Mouse (Mus musculus) lung, postnatal 25 days (tissue): Measurements from ENCODE around the gene Fam181a.

Experiments
- DNase-seq: peaks from one replicate; pipeline ENCODE4 v3.0.0; 2022; ENCODE audit warnings: low spot score

Fam181a gene

GRCm38 (mm10) chr12:103310744-103311267 lies at the start of gene Fam181a:
Fam181a (plus strand) TSS chr12:103310975.
- no peak for DNase-seq

- DNase-seq, result no peak
Measured at GRCm38 (mm10) chr12:103262017-103262865, 48.5 kb upstream of the Fam181a start.

GRCm38 (mm10) chr12:103266605-103267004 lies 44.2 kb upstream of the Fam181a start:
- DNase-seq, result no peak

- DNase-seq, result no peak
Measured at GRCm38 (mm10) chr12:103272176-103272575, 38.6 kb upstream of the Fam181a start.

- DNase-seq, result no peak
Measured at GRCm38 (mm10) chr12:103273051-103273450, 37.7 kb upstream of the Fam181a start.

- no peak for DNase-seq
Measured at GRCm38 (mm10) chr12:103273732-103274131, 37.0 kb upstream of the Fam181a start.

GRCm38 (mm10) chr12:103276422-103276821 lies 34.4 kb upstream of the Fam181a start:
- no peak for DNase-seq

- no peak for DNase-seq
Measured at GRCm38 (mm10) chr12:103281491-103281890, 29.3 kb upstream of the Fam181a start.

GRCm38 (mm10) chr12:103281912-103282311 lies 28.9 kb upstream of the Fam181a start:
- DNase-seq, result peak; percentile 78

- DNase-seq, result no peak
Measured at GRCm38 (mm10) chr12:103282936-103283335, 27.8 kb upstream of the Fam181a start.

GRCm38 (mm10) chr12:103283411-103283810 lies 27.4 kb upstream of the Fam181a start:
- DNase-seq, result no peak

- no peak for DNase-seq
Measured at GRCm38 (mm10) chr12:103287276-103287675, 23.5 kb upstream of the Fam181a start.

- DNase-seq, result no peak
Measured at GRCm38 (mm10) chr12:103292366-103292765, 18.4 kb upstream of the Fam181a start.

GRCm38 (mm10) chr12:103296292-103296691 lies 14.5 kb upstream of the Fam181a start:
- DNase-seq, result no peak

- DNase-seq, result no peak
Measured at GRCm38 (mm10) chr12:103300493-103300892, 10.3 kb upstream of the Fam181a start.

GRCm38 (mm10) chr12:103301645-103302044 lies 9.1 kb upstream of the Fam181a start:
- DNase-seq, result peak; percentile 55

- DNase-seq, result no peak
Measured at GRCm38 (mm10) chr12:103302960-103303359, 7.8 kb upstream of the Fam181a start.

GRCm38 (mm10) chr12:103306224-103306623 lies 4.6 kb upstream of the Fam181a start:
- DNase-seq, result no peak

- peak; percentile 24 for DNase-seq
Measured at GRCm38 (mm10) chr12:103306720-103307119, 4.1 kb upstream of the Fam181a start.

GRCm38 (mm10) chr12:103311921-103312320 lies 1.1 kb downstream of the Fam181a start:
- peak; percentile 89 for DNase-seq

- DNase-seq, result no peak
Measured at GRCm38 (mm10) chr12:103313274-103313673, 2.5 kb downstream of the Fam181a start.

- peak; percentile 38 for DNase-seq
Measured at GRCm38 (mm10) chr12:103313871-103314639, 3.3 kb downstream of the Fam181a start.
